Mouse (Mus musculus) midbrain, embryonic 12.5 days (tissue): Measurements from ENCODE around the gene Atxn7. TPM values are rescaled to one million over a fixed set of nuclear protein-coding genes. Genes with fewer than 3 reads are reported as not detected.

ENCODE experiments used
- ATAC-seq: fragments of 200-750 bp; cut with Nextera tagmentation; 2 replicates; pipeline ENCODE4 v1.8.0; 2017; ENCODE audit warnings: low read depth, moderate TSS enrichment, moderate library complexity; ENCODE audit not compliant: low FRiP score
- H3K27ac ChIP-seq: fragments of 300-500 bp; sonication (generic); replicated peaks from 2 replicates; pipeline ENCODE4 v1.5.1; 2016; ENCODE audit warnings: mild to moderate bottlenecking
- H3K27me3 ChIP-seq: fragments of 300-500 bp; sonication (generic); 2 replicates; pipeline ENCODE4 v1.6.1; 2016; ENCODE audit warnings: mild to moderate bottlenecking
- H3K36me3 ChIP-seq: fragments of 300-500 bp; sonication (generic); 2 replicates; pipeline ENCODE4 v1.6.1; 2016
- H3K4me1 ChIP-seq: fragments of 300-500 bp; sonication (generic); 2 replicates; pipeline ENCODE4 v1.6.1; 2016
- H3K4me2 ChIP-seq: fragments of 300-500 bp; sonication (generic); replicated peaks from 2 replicates; pipeline ENCODE4 v1.6.1; 2016; ENCODE audit warnings: mild to moderate bottlenecking, moderate library complexity
- H3K4me3 ChIP-seq: fragments of 300-500 bp; sonication (generic); 2 replicates; pipeline ENCODE4 v1.5.1; 2016; ENCODE audit warnings: mild to moderate bottlenecking
- H3K9ac ChIP-seq: fragments of 300-500 bp; sonication (generic); replicated peaks from 2 replicates; pipeline ENCODE4 v1.6.1; 2016; ENCODE audit warnings: mild to moderate bottlenecking, moderate library complexity
- H3K9me3 ChIP-seq: fragments of 300-500 bp; sonication (generic); 2 replicates; pipeline ENCODE4 v1.6.1; 2016; ENCODE audit warnings: mild to moderate bottlenecking
- WGBS: fragments of 180-500 bp; shearing (Covaris S2); methylation state at CpG from one replicate; pipeline ENCODE4 v1.1.7; 2016; 5-methylcytosine and 5-hydroxymethylcytosine counted together
- polyA plus RNA-seq: library from polyadenylated mRNA; unstranded; fragments of >200 nt; fragmentation: Nextera tagmentation; extraction: Ambion mirVana; gene quantifications from 2 replicates; pipeline ENCODE4 v1.2.1, GENCODE M21; 2016

Atxn7 gene
- polyA plus RNA-seq, 1 experiment from 2014 or later = 5.4 TPM

DNA sequence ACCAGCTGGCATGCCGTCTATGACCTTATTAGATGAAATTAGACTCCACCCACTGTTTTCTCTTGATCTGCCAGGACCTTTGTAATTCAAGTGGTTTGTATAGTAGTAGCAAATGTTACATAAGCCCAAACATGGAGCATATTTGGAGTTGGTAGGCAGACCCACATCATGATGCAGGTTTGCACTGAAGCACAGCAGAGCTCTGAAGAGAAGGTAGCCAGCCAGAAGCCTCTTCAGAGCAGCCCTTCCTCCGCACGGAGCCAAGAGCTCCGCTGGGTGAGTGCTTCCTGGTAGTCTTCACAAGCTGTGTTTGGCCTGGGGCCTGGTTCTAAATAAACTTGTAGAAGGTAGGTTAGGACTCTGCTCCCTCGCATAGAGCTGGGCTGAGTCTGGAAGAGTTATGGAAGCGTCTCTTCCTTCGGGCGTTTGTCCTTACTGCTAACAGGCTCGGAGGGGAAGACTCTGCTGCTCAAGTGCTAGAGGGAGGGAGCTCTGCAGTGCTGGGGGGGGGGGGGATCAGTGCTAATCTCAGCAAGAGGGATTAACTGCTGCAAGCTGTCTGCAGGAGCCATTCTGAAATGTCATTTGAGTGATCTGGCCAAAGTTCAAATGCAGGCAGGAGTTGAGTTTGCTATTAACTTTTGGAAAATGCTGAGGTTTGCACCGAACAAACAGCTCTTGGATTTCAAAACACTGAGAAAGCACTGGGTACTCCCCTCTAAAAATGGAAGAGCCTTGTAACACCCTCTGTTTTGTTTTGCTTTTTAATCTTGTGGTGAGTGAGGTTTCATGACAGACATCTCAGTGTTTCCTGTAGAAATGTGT, 106.6 kb downstream of the Atxn7 start:
- no peak overlapping the region; the same call in 1 of the 2 replicates for H3K9ac ChIP-seq
- peak; percentile 7; the same call in 1 of the 2 replicates for ATAC-seq
- H3K4me3 ChIP-seq = peak overlapping the region; percentile 24; the same call in 1 of the 2 replicates
- peak overlapping the region; percentile 80 for H3K27ac ChIP-seq
- H3K36me3 ChIP-seq = no peaks in the 10 kb centered on the region
- no peaks in the 10 kb centered on the region for H3K27me3 ChIP-seq
- peaks cover 78% of the 10 kb centered on the region for H3K4me1 ChIP-seq
- no peaks in the 10 kb centered on the region for H3K9me3 ChIP-seq
- H3K4me2 ChIP-seq = peak overlapping the region; percentile 44
- WGBS = 3% methylated on average over 10 of the region's 10 CpGs

DNA sequence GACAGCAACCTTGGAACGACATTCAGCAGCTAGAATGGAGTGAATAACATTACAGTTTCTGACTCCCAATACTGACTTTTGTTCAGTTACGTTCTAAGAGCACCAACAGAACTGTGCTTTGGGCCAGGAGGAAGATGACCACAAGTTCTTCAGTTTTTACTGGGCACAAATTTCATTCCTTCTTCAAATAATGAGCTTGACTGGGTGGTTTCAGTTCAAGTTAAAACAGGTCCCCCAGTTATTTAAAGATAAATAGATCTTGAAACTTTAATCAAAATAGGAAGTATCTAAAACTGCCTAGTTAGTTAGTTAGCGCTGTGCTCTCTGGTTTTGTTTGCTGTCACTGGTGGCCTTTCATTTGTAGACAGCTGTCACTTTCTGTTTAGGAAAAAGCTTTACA, 107.3 kb downstream of the Atxn7 start:
- Histone ChIP-seq H3K9me3 (no peaks in the 10 kb centered on the region), H3K4me2 (peak overlapping the region; percentile 44; the same call in 1 of the 2 replicates), H3K9ac (no peak overlapping the region), H3K27me3 (no peaks in the 10 kb centered on the region), H3K4me3 (no peak overlapping the region), H3K4me1 (peaks cover 73% of the 10 kb centered on the region), H3K36me3 (no peaks in the 10 kb centered on the region), H3K27ac (peak overlapping the region; percentile 80)
- no peak for ATAC-seq
- WGBS = 14% methylated on average over 3 of the region's 3 CpGs

DNA sequence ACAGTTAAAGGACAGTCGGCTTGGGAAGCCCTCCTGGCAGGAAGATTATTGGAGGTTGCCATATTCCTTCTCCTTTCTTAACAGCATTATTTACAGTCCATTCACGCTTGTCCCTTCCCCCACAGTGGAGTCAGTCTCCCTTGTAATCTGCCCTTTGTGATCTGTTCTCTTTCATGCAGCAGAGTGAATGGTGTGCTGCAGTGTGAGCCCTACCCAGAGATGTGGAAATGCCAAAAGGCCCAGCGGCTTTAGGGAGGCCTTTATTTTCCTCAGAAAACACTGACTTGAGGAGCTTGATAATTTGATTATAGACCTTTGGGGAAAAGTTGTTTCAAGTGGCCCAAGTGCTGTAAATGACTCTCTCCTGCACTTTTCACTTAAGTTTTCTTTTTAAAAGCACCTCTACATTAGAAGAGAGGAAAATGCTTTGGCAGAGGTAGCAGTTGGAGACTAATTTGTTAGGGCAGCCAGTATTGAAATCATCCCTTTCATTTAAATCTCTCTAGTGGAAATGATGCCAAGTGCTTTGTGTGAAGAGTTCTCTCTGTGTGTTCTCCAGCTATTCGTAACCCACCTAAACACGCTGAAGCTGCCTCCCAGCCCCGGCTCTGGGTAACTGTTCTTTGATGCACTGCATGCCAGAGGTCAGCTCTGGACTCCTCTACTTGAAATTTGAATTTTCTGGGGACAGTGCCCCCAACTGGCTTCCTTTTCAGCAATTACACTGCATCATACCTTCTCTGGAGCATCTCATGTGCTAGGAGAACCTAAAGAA, 109.5 kb downstream of the Atxn7 start:
- WGBS = 3% methylated on average over 6 of the region's 6 CpGs
- Histone ChIP-seq H3K4me2 (peak overlapping the region; percentile 29), H3K9ac (0 out of 2 replicates have a peak overlapping the region, but pooled peaks have one; percentile 31), H3K9me3 (no peaks in the 10 kb centered on the region), H3K27ac (peak overlapping the region; percentile 89), H3K36me3 (no peaks in the 10 kb centered on the region), H3K4me3 (no peak overlapping the region), H3K27me3 (no peaks in the 10 kb centered on the region), H3K4me1 (peaks cover 56% of the 10 kb centered on the region)
- peak; percentile 91 for ATAC-seq

DNA sequence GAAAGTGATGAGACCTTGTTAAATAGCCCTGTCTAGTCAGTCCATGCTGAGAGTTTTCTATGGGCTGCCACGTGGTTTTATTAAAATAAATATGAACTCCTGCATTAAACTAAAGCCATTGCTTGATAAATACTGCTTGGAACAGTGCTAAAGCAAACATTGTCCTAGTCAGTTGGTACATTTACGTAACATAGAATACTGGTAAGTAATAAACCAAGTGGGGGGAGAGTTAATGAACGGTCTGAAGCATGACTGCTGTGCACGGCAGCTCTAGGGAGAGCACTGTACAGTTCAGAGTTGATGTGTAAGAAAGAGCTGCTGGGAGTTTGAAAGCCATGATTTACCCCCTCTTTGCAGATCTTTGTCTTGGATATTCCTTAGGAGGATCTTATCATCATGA, 110.2 kb downstream of the Atxn7 start:
- peak overlapping the region; percentile 89 for H3K27ac ChIP-seq
- 0 out of 2 replicates have a peak overlapping the region, but pooled peaks have one; percentile 31 for H3K9ac ChIP-seq
- H3K9me3 ChIP-seq = no peaks in the 10 kb centered on the region
- peak overlapping the region; percentile 29; the same call in 1 of the 2 replicates for H3K4me2 ChIP-seq
- H3K4me3 ChIP-seq = no peak overlapping the region
- H3K36me3 ChIP-seq = no peaks in the 10 kb centered on the region
- peaks cover 54% of the 10 kb centered on the region for H3K4me1 ChIP-seq
- 33% methylated on average over 4 of the region's 4 CpGs for whole genome bisulfite sequencing
- ATAC-seq = no peak
- no peaks in the 10 kb centered on the region for H3K27me3 ChIP-seq

DNA sequence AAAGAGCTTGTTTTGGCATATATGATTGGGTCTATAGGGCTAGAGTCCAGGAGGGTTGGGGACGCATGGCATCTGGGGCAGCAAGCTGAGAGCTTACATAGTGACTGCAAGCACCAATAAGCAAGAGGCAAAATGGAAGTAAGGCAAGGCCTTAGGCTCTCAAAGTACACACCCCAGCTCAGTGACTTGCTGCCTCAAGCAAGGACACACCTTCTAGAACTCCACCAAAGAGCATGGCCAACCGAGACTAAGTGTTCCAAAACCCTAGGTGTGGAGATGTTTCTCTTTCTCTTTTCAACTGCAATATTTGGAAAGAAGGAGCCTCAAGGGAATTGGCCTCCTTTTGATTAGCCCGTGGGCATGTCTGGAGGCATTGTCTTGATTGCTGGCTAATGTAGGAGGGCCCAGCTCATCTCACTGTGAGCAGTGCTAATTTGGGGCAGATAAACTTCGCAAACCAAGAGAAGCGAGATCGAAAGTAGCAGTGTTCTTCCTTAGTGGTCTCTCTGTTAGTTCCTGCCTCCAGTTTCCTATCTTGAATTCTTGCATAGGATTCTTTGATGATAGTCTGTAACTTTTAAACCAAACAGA, 119.5 kb downstream of the Atxn7 start:
- H3K36me3 ChIP-seq = no peaks in the 10 kb centered on the region
- H3K4me3 ChIP-seq = no peak overlapping the region
- no peaks in the 10 kb centered on the region for H3K9me3 ChIP-seq
- H3K27me3 ChIP-seq = no peaks in the 10 kb centered on the region
- no peaks in the 10 kb centered on the region for H3K4me1 ChIP-seq
- H3K9ac ChIP-seq = no peak overlapping the region
- WGBS = 95% methylated on average over 6 of the region's 6 CpGs
- ATAC-seq = no peak
- H3K4me2 ChIP-seq = no peak overlapping the region
- H3K27ac ChIP-seq = no peak overlapping the region

DNA sequence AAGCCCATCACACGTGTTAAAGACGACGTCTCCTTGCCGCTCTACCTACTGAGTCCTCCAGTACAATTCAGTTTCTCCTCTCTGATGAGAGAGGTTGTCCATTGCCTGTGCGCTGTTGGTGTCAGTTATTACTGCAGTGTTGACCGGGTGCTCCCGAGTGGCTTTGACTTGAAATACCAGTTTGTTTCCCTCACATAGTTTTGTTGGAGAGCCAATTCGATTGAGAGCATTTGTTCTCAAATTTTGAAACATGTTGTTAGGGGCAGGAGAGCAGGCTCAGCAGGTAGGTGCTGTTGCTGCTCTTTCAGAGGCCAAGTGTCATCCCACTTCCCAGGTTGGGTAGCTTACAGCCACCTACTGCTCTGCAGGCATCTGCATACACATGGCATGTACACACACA, 122.6 kb downstream of the Atxn7 start:
- WGBS = 93% methylated on average over 8 of the region's 8 CpGs
- H3K4me1 ChIP-seq = no peaks in the 10 kb centered on the region
- H3K36me3 ChIP-seq = no peaks in the 10 kb centered on the region
- no peak overlapping the region for H3K27ac ChIP-seq
- H3K9me3 ChIP-seq = no peaks in the 10 kb centered on the region
- H3K4me2 ChIP-seq = no peak overlapping the region
- no peak overlapping the region for H3K9ac ChIP-seq
- no peaks in the 10 kb centered on the region for H3K27me3 ChIP-seq
- H3K4me3 ChIP-seq = no peak overlapping the region
- no peak for ATAC-seq

DNA sequence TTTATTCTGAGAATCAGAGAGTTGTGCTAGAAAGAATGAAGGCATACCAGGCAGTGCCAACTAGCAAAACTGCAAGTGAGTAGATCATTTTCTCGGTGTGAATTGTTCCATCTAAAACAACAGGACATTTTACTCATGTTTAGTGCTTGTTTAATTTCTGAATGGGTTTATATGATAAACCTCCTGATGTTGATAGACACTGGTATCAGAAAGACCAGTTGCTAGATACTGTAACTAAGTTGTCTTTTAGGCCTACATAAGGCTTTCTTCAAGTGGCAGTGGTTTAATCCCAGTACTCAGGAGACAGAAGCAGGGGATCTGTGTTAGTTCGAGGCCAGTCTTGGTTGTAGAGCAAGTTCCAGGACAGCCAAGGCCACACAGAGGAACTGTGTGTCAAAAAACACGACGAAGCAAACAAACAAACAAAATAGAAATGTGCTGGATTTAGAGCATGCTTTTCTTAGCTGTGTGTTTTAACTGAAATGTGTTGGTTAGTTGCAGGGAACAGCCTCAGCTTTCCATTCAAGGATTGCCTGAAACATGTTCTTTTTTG, 125.5 kb downstream of the Atxn7 start:
- H3K27me3 ChIP-seq = no peaks in the 10 kb centered on the region
- peaks cover 18% of the 10 kb centered on the region for H3K36me3 ChIP-seq

DNA sequence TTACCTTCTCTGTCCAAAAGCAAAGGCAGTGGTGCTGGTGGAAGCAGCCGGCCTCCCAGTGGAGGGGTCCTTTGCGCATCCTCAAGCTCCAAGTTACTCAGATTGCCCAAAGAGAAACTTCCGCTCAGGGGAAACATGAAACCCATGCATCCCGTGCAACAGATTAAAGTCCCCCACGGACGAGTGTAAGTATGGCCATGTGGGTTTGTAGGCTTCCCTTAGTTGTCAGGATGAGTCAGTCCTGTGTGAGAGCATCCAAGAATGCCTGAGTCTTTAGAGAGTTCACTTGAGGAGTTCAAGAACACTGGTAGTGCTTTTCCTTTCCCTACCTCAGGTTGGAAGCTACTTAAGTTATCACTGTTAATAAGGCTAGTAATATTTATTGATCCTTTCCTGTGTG, 126.1 kb downstream of the Atxn7 start:
- H3K4me2 ChIP-seq = no peak overlapping the region
- peaks cover 24% of the 10 kb centered on the region for H3K36me3 ChIP-seq
- H3K9ac ChIP-seq = no peak overlapping the region
- no peak for ATAC-seq
- no peaks in the 10 kb centered on the region for H3K27me3 ChIP-seq
- 87% methylated on average over 6 of the region's 6 CpGs for WGBS
- H3K4me1 ChIP-seq = no peaks in the 10 kb centered on the region
- no peaks in the 10 kb centered on the region for H3K9me3 ChIP-seq
- no peak overlapping the region for H3K27ac ChIP-seq
- no peak overlapping the region for H3K4me3 ChIP-seq

More for the DNA sequence above, 125.5 kb downstream of the Atxn7 start:
- no peaks in the 10 kb centered on the region for H3K4me1 ChIP-seq
- WGBS = 86% methylated on average over 4 of the region's 4 CpGs
- no peak overlapping the region for H3K4me3 ChIP-seq
- no peak for ATAC-seq
- no peaks in the 10 kb centered on the region for H3K9me3 ChIP-seq
- H3K27ac ChIP-seq = no peak overlapping the region
- no peak overlapping the region for H3K9ac ChIP-seq
- H3K4me2 ChIP-seq = no peak overlapping the region

DNA sequence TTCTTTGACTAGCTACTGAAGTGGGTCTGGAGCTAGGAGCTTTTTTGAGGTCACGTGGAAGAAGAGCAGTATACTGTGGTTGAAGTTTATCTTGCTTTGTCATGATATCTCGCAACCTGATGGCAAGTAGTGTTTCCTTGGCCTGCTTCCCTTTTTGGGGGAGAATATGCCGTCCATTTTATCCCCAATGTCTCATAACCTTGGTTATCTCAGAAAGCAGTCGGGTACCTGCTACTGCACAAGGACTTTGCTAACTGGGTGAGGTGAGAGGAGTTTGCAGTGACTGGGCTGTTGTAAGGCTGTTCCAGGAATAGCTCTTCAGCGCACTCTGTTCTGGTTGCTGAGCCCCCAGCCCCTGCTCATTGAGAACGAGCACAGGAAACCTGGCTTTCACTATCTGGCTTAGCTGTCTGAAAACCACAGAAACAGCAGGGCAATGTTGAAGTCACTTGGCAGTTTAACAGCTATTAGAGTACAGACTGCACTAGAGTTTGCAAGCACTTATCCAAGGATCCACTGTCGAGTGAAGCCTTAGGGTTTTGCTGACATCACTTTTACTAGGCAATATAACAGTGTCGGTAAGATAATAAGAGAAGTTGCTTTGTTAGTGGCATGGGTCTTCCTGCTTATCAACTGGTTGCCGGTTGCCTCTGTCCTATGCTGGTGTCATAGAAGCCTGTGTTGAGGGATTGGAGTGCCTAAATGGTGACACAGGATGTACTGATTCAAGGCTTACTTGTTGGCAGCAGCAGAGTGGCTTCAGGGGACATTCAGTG, 127.0 kb downstream of the Atxn7 start:
- Histone ChIP-seq H3K27me3 (no peaks in the 10 kb centered on the region), H3K27ac (no peak overlapping the region), H3K9ac (no peak overlapping the region), H3K36me3 (peaks cover 27% of the 10 kb centered on the region), H3K4me2 (no peak overlapping the region), H3K9me3 (no peaks in the 10 kb centered on the region), H3K4me3 (no peak overlapping the region), H3K4me1 (no peaks in the 10 kb centered on the region)
- 90% methylated on average over 9 of the region's 9 CpGs for WGBS
- ATAC-seq = no peak

DNA sequence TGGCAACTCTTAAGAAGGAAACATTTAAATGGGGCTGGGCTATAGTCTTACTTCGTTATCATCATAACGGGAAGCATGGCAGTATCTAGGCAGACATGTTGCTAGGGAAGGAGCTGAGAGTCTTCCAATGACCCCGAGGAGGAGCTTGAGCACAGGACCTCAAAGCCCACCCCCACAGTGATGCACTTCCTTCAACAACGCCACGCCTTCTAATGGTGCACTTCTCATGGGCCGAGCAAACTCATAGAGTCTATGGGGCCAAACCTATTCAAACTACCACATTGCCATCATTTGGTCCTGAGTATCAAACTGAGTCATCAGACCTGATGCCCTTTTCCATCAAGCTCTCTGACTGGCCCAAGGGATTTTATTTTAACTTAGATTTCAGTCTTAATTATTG, 129.3 kb downstream of the Atxn7 start:
- Histone ChIP-seq H3K27ac (no peak overlapping the region), H3K4me3 (no peak overlapping the region), H3K9me3 (no peaks in the 10 kb centered on the region), H3K36me3 (peaks cover 27% of the 10 kb centered on the region), H3K4me2 (no peak overlapping the region), H3K9ac (no peak overlapping the region), H3K27me3 (no peaks in the 10 kb centered on the region), H3K4me1 (0 out of 2 replicates have a peak, but pooled peaks cover 3% of the 10 kb centered on the region)
- no peak for ATAC-seq
- 94% methylated on average over 6 of the region's 6 CpGs for WGBS

DNA sequence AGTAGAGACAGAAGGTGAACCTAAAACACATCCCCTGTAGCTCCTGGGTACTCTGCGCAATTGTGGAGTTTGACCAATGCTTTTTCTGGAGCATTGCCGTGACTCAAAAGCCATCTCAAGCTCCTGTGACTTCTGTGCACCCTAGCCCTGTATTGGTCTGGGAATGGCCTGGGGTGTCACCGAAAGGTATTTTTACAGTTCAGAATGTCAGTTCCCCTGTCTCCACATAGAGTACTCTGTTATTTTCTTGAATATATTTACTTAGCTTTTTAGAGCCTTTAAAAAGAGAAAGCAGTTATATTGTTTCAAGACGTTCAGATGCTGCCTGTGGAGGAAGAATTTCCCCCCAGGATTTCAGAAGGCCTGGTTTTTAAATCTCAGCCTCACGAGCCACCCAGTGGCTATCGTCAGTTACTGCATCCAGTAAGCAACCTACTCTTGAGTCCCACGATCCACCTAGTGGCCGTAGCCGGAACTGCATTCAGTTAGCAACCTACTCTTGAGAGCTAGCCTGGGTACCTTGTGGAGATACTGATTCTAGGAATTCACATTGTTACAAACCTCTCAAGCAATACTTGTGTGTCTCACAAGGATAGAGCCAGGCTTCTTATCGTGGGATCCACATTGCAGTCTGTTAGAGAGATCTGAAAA, 137.2 kb downstream of the Atxn7 start:
- no peak overlapping the region for H3K4me3 ChIP-seq
- no peak overlapping the region for H3K27ac ChIP-seq
- no peaks in the 10 kb centered on the region for H3K9me3 ChIP-seq
- WGBS = 28% methylated on average over 10 of the region's 10 CpGs
- H3K4me2 ChIP-seq = no peak overlapping the region
- ATAC-seq = peak; percentile 62
- H3K9ac ChIP-seq = no peak overlapping the region
- H3K36me3 ChIP-seq = peaks cover 39% of the 10 kb centered on the region
- no peaks in the 10 kb centered on the region for H3K27me3 ChIP-seq
- H3K4me1 ChIP-seq = 0 out of 2 replicates have a peak, but pooled peaks cover 3% of the 10 kb centered on the region
